Mouse (Mus musculus): ENCODE results near the gene Ing1.
"Not testable (repeated sequence)": the region's sequence is repeated elsewhere in the genome, so short reads cannot be mapped to it uniquely, and the experiment has no call there.

Ing1 gene

GRCm38 (mm10) chr8:11559511-11559910 lies 4.1 kb downstream of the Ing1 start:
- Histone ChIP-seq H3K27me3 (ENCODE audit: control insufficient read depth, insufficient read depth, low read length, poor library complexity, severe bottlenecking) (no peaks in the 10 kb centered on the region), H3K36me3 (ENCODE audit: control insufficient read depth, insufficient read depth, low read length, poor library complexity, severe bottlenecking) (no peaks in the 10 kb centered on the region; the same call in none of the 2 replicates)
- no peak for DNase-seq (ENCODE audit: low read depth, low spot score)

- H3K36me3 ChIP-seq (ENCODE audit: control insufficient read depth, insufficient read depth, low read length, poor library complexity, severe bottlenecking) = no peaks in the 10 kb centered on the region; the same call in none of the 2 replicates
- no peaks in the 10 kb centered on the region for H3K27me3 ChIP-seq (ENCODE audit: control insufficient read depth, insufficient read depth, low read length, poor library complexity, severe bottlenecking)
- DNase-seq (ENCODE audit: low read depth, low spot score) = no peak
Observed at GRCm38 (mm10) chr8:11560220-11560619, 4.8 kb downstream of the Ing1 start.

GRCm38 (mm10) chr8:11564236-11564635 lies 8.9 kb downstream of the Ing1 start:
- H3K27me3 ChIP-seq (ENCODE audit: control insufficient read depth, insufficient read depth, low read length, poor library complexity, severe bottlenecking) = no peaks in the 10 kb centered on the region
- H3K36me3 ChIP-seq (ENCODE audit: control insufficient read depth, insufficient read depth, low read length, poor library complexity, severe bottlenecking) = peaks cover 3% of the 10 kb centered on the region
- DNase-seq (ENCODE audit: low read depth, low spot score) = no peak

- peaks cover 3% of the 10 kb centered on the region for H3K36me3 ChIP-seq (ENCODE audit: control insufficient read depth, insufficient read depth, low read length, poor library complexity, severe bottlenecking)
- no peak for DNase-seq (ENCODE audit: low read depth, low spot score)
- no peaks in the 10 kb centered on the region for H3K27me3 ChIP-seq (ENCODE audit: control insufficient read depth, insufficient read depth, low read length, poor library complexity, severe bottlenecking)
Observed at GRCm38 (mm10) chr8:11564721-11565120, 9.3 kb downstream of the Ing1 start.

- H3K27me3 ChIP-seq (ENCODE audit: control insufficient read depth, insufficient read depth, low read length, poor library complexity, severe bottlenecking); H3K36me3 ChIP-seq (ENCODE audit: control insufficient read depth, insufficient read depth, low read length, poor library complexity, severe bottlenecking); DNase-seq (ENCODE audit: low read depth, low spot score): not testable (repeated sequence)
Observed at GRCm38 (mm10) chr8:11568193-11568592, 12.8 kb downstream of the Ing1 start.

- 0 out of 2 replicates have a peak, but pooled peaks cover 3% of the 10 kb centered on the region for H3K36me3 ChIP-seq (ENCODE audit: control insufficient read depth, insufficient read depth, low read length, poor library complexity, severe bottlenecking)
Observed at GRCm38 (mm10) chr8:11569260-11570097, 14.1 kb downstream of the Ing1 start.

GRCm38 (mm10) chr8:11570742-11571141 lies 15.4 kb downstream of the Ing1 start:
- 0 out of 2 replicates have a peak, but pooled peaks cover 3% of the 10 kb centered on the region for H3K36me3 ChIP-seq (ENCODE audit: control insufficient read depth, insufficient read depth, low read length, poor library complexity, severe bottlenecking)
- DNase-seq (ENCODE audit: low read depth, low spot score) = no peak
- H3K27me3 ChIP-seq (ENCODE audit: control insufficient read depth, insufficient read depth, low read length, poor library complexity, severe bottlenecking) = no peaks in the 10 kb centered on the region

More at GRCm38 (mm10) chr8:11569260-11570097, 14.1 kb downstream of the Ing1 start:
- no peak for DNase-seq (ENCODE audit: low read depth, low spot score)
- H3K27me3 ChIP-seq (ENCODE audit: control insufficient read depth, insufficient read depth, low read length, poor library complexity, severe bottlenecking) = no peaks in the 10 kb centered on the region

GRCm38 (mm10) chr8:11571950-11572349 lies 16.6 kb downstream of the Ing1 start:
- no peak for DNase-seq (ENCODE audit: low read depth, low spot score)
- Histone ChIP-seq H3K36me3 (ENCODE audit: control insufficient read depth, insufficient read depth, low read length, poor library complexity, severe bottlenecking) (0 out of 2 replicates have a peak, but pooled peaks cover 3% of the 10 kb centered on the region), H3K27me3 (ENCODE audit: control insufficient read depth, insufficient read depth, low read length, poor library complexity, severe bottlenecking) (no peaks in the 10 kb centered on the region)

GRCm38 (mm10) chr8:11572428-11572827 lies 17.1 kb downstream of the Ing1 start:
- no peak for DNase-seq (ENCODE audit: low read depth, low spot score)
- Histone ChIP-seq H3K27me3 (ENCODE audit: control insufficient read depth, insufficient read depth, low read length, poor library complexity, severe bottlenecking) (no peaks in the 10 kb centered on the region), H3K36me3 (ENCODE audit: control insufficient read depth, insufficient read depth, low read length, poor library complexity, severe bottlenecking) (0 out of 2 replicates have a peak, but pooled peaks cover 3% of the 10 kb centered on the region)

- no peaks in the 10 kb centered on the region for H3K27me3 ChIP-seq (ENCODE audit: control insufficient read depth, insufficient read depth, low read length, poor library complexity, severe bottlenecking)
- no peak for DNase-seq (ENCODE audit: low read depth, low spot score)
- no peaks in the 10 kb centered on the region for H3K36me3 ChIP-seq (ENCODE audit: control insufficient read depth, insufficient read depth, low read length, poor library complexity, severe bottlenecking)
Observed at GRCm38 (mm10) chr8:11574911-11575603, 19.7 kb downstream of the Ing1 start.

GRCm38 (mm10) chr8:11575604-11576384 lies 20.4 kb downstream of the Ing1 start:
- no peak for DNase-seq (ENCODE audit: low read depth, low spot score)
- Histone ChIP-seq H3K36me3 (ENCODE audit: control insufficient read depth, insufficient read depth, low read length, poor library complexity, severe bottlenecking) (no peaks in the 10 kb centered on the region), H3K27me3 (ENCODE audit: control insufficient read depth, insufficient read depth, low read length, poor library complexity, severe bottlenecking) (no peaks in the 10 kb centered on the region)

- Histone ChIP-seq H3K27me3 (ENCODE audit: control insufficient read depth, insufficient read depth, low read length, poor library complexity, severe bottlenecking) (no peaks in the 10 kb centered on the region), H3K36me3 (ENCODE audit: control insufficient read depth, insufficient read depth, low read length, poor library complexity, severe bottlenecking) (no peaks in the 10 kb centered on the region)
- no peak for DNase-seq (ENCODE audit: low read depth, low spot score)
Observed at GRCm38 (mm10) chr8:11585513-11586373, 30.4 kb downstream of the Ing1 start.

GRCm38 (mm10) chr8:11586374-11586745 lies 31.0 kb downstream of the Ing1 start:
- no peak for DNase-seq (ENCODE audit: low read depth, low spot score)
- Histone ChIP-seq H3K36me3 (ENCODE audit: control insufficient read depth, insufficient read depth, low read length, poor library complexity, severe bottlenecking) (no peaks in the 10 kb centered on the region), H3K27me3 (ENCODE audit: control insufficient read depth, insufficient read depth, low read length, poor library complexity, severe bottlenecking) (no peaks in the 10 kb centered on the region)

- H3K36me3 ChIP-seq (ENCODE audit: control insufficient read depth, insufficient read depth, low read length, poor library complexity, severe bottlenecking) = no peaks in the 10 kb centered on the region
- DNase-seq (ENCODE audit: low read depth, low spot score) = no peak
Observed at GRCm38 (mm10) chr8:11591837-11592236, 36.5 kb downstream of the Ing1 start.

More at GRCm38 (mm10) chr8:11591837-11592236, 36.5 kb downstream of the Ing1 start:
- no peaks in the 10 kb centered on the region; the same call in 1 of the 2 replicates for H3K27me3 ChIP-seq (ENCODE audit: control insufficient read depth, insufficient read depth, low read length, poor library complexity, severe bottlenecking)

Data from splenic B cell, adult 2 months (primary cell).